Mouse (Mus musculus) spleen, adult 2 months (tissue): ENCODE data around the gene Capns1.

Experiments
- CTCF ChIP-seq: fragments of 200-500 bp; IDR thresholded peaks from 2 replicates; pipeline ENCODE4 v1.5.1; 2011; ENCODE audit warnings: mild to moderate bottlenecking, inconsistent platforms; ENCODE audit not compliant: insufficient read depth, insufficient read length, insufficient replicate concordance; ENCODE audit errors: extremely low read depth
- POLR2A ChIP-seq: fragments of 200-500 bp; IDR thresholded peaks from 2 replicates; pipeline ENCODE4 v1.6.1; 2011; ENCODE audit warnings: low read depth, low read length, inconsistent platforms

DNA sequence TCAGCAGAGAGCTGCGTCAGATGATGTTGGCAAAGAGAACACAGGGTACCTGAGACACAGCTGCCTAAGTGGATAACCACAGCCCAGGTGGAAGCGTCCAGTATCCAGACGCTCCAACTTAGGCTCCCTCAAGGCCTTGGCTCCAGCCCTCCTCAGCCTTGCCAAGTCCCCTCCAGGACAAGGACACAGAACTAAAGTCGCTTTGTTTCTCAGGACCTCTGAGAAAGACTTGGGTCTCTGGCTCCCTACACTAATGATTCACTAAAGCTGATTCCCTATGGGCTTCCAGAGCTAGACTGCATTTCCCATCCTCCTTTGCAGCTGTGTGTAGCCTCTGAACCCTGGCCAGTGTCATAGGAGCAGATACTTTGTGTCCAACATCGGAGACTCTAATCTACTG is 1.6 kb upstream of the Capns1 start:
- TF ChIP-seq CTCF (no peak), POLR2A (no peak)
